Mouse (Mus musculus): ENCODE measurements around the gene Actl7a.

GRCm38 (mm10) chr4:56768913-56769312 lies 25.7 kb downstream of the Actl7a start:
- TF ChIP-seq EP300 (IDR thresholded peaks at IDR 0.05; ENCODE audit: low read depth): no peak
- no peak for TF ChIP-seq CTCF (IDR thresholded peaks at IDR 0.05; ENCODE audit: low read depth)
